Mouse (Mus musculus) liver, adult 2 months (tissue): ENCODE measurements at regions not wholly inside any gene's neighbourhood (a gene's known extent, or its start where the extent isn't known, plus 50 kb on each side); places are given as distances from the start of the nearest gene placed in this dataset.

ENCODE experiments used
- DNase-seq: peaks from one replicate; pipeline ENCODE4 v3.0.0-alpha.2; 2011; ENCODE audit warnings: low read depth, low spot score; ENCODE audit errors: extremely low read depth
- H3K27ac ChIP-seq: fragments of 200-500 bp; replicated peaks from 2 replicates; pipeline ENCODE4 v1.5.1; 2012; ENCODE audit warnings: low read depth, mild to moderate bottlenecking, control low read depth, inconsistent platforms, low read length; ENCODE audit not compliant: insufficient read depth
- H3K27me3 ChIP-seq: fragments of 200-500 bp; 2 replicates; pipeline ENCODE4 v1.6.1; 2012; ENCODE audit warnings: mild to moderate bottlenecking, moderate library complexity, low read length, inconsistent platforms; ENCODE audit not compliant: control insufficient read depth, insufficient read depth
- H3K36me3 ChIP-seq: fragments of 200-500 bp; 2 replicates; pipeline ENCODE4 v1.6.1; 2012; ENCODE audit warnings: low read length, inconsistent platforms; ENCODE audit not compliant: control insufficient read depth, insufficient read depth
- H3K4me1 ChIP-seq: fragments of 200-500 bp; 2 replicates; pipeline ENCODE4 v1.6.1; 2011; ENCODE audit warnings: low read length; ENCODE audit not compliant: control insufficient read depth, insufficient read depth
- H3K4me3 ChIP-seq: fragments of 200-500 bp; 2 replicates; pipeline ENCODE4 v1.5.1; 2011; ENCODE audit warnings: low read depth, mild to moderate bottlenecking, control low read depth, low read length, moderate library complexity; ENCODE audit not compliant: insufficient read depth
- H3K79me2 ChIP-seq: fragments of 200-500 bp; 2 replicates; pipeline ENCODE4 v1.6.1; 2012; ENCODE audit warnings: inconsistent platforms, mild to moderate bottlenecking, low read length, moderate library complexity; ENCODE audit not compliant: control insufficient read depth, insufficient read depth
- H3K9ac ChIP-seq: fragments of 200-500 bp; 2 replicates; pipeline ENCODE4 v1.6.1; 2012; ENCODE audit warnings: low read depth, mild to moderate bottlenecking, control low read depth, inconsistent platforms, low read length
- CTCF ChIP-seq: fragments of 200-500 bp; IDR thresholded peaks from 2 replicates; pipeline ENCODE4 v1.5.1; 2011; ENCODE audit warnings: low read depth, low read length, control low read depth
- POLR2A ChIP-seq: fragments of 200-500 bp; IDR thresholded peaks from 2 replicates; pipeline ENCODE4 v1.6.1; 2011; ENCODE audit warnings: low read length, control low read depth; ENCODE audit not compliant: insufficient read depth; ENCODE audit errors: extremely low read depth
- WGBS: fragments of 180-500 bp; shearing (Covaris S2); methylation state at CpG from one replicate; pipeline ENCODE4 v1.1.7; 2018; 5-methylcytosine and 5-hydroxymethylcytosine counted together

DNA sequence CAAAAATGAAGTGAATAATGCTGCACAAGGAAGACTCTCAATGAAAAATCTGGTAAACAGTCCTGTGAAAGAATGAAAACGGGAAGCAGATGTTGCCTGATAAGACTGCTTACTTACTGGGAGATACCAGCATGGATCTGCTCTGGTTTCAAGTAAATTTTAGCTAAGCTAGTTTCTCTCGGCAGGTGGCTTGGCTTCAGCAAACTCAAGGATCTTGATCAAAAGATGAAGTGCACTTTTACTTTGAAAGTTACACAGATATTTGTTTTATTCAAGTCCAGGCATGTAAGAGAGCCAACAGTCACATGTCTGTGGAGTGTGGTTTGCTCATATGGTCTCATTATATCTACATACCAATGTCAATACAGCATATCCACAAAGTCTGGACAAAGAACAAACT lies 451.5 kb upstream of the Akr1e1 start:
- no peak for DNase-seq
- no peak overlapping the region for H3K27ac ChIP-seq
- no peak overlapping the region for H3K9ac ChIP-seq
- no peaks in the 10 kb centered on the region for H3K36me3 ChIP-seq
- WGBS: 12% methylated on average over 2 of the region's 2 CpGs
- no peaks in the 10 kb centered on the region for H3K79me2 ChIP-seq
- TF ChIP-seq POLR2A (no peak), CTCF (no peak)
- H3K4me3 ChIP-seq: no peak overlapping the region
- H3K4me1 ChIP-seq: no peaks in the 10 kb centered on the region
- H3K27me3 ChIP-seq: no peaks in the 10 kb centered on the region

DNA sequence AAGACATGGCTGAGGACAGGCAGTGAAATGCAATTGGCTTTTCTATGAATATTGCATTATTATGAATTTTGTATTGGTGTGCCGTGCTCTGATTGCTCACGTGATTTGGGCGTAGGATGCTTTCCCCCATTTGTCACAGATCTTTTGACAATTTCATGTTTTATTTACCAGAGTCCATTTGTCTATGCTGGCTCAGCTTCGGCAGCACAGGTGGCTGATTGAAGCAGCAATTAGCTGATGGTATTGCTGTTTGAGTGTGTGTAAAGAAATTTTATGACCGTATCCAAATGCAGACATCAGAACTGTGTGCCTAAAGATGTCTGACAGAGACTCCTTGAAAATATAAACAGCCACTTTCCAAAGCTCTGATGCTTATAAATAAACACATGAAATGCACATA lies 498.5 kb upstream of the Akr1e1 start:
- no peaks in the 10 kb centered on the region for H3K79me2 ChIP-seq
- no peak overlapping the region for H3K27ac ChIP-seq
- H3K4me1 ChIP-seq: no peaks in the 10 kb centered on the region
- 90% methylated on average over 5 of the region's 5 CpGs for WGBS
- DNase-seq: no peak
- H3K27me3 ChIP-seq: no peaks in the 10 kb centered on the region
- H3K36me3 ChIP-seq: no peaks in the 10 kb centered on the region
- no peak overlapping the region for H3K4me3 ChIP-seq
- TF ChIP-seq CTCF (no peak), POLR2A (no peak)
- H3K9ac ChIP-seq: no peak overlapping the region

DNA sequence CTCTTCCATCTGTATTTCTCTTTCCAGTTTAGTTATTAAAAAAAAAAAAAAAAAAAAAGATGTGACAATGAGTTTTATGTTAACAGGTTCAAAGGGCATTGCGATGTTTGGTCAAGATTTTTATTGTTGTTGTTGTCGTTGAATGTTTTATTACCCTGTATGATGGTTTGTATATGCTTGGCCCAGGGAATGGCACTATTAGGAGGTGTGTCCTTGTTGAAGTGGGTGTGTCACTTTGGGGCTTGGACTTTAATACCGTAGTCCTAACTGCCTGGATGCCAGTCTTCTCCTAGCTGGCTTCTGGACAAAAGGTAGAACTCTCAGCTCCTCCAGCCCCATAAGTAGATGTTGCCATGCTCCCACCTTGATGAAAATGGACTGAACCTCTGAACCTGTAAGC lies 545.9 kb upstream of the Akr1e1 start:
- no peaks in the 10 kb centered on the region for H3K27me3 ChIP-seq
- WGBS: 82% methylated on average over 3 of the region's 3 CpGs
- no peak overlapping the region for H3K4me3 ChIP-seq
- no peaks in the 10 kb centered on the region for H3K4me1 ChIP-seq
- TF ChIP-seq POLR2A (no peak), CTCF (no peak)
- no peaks in the 10 kb centered on the region for H3K79me2 ChIP-seq
- no peak overlapping the region for H3K27ac ChIP-seq
- H3K36me3 ChIP-seq: no peaks in the 10 kb centered on the region
- no peak overlapping the region for H3K9ac ChIP-seq
- no peak for DNase-seq

DNA sequence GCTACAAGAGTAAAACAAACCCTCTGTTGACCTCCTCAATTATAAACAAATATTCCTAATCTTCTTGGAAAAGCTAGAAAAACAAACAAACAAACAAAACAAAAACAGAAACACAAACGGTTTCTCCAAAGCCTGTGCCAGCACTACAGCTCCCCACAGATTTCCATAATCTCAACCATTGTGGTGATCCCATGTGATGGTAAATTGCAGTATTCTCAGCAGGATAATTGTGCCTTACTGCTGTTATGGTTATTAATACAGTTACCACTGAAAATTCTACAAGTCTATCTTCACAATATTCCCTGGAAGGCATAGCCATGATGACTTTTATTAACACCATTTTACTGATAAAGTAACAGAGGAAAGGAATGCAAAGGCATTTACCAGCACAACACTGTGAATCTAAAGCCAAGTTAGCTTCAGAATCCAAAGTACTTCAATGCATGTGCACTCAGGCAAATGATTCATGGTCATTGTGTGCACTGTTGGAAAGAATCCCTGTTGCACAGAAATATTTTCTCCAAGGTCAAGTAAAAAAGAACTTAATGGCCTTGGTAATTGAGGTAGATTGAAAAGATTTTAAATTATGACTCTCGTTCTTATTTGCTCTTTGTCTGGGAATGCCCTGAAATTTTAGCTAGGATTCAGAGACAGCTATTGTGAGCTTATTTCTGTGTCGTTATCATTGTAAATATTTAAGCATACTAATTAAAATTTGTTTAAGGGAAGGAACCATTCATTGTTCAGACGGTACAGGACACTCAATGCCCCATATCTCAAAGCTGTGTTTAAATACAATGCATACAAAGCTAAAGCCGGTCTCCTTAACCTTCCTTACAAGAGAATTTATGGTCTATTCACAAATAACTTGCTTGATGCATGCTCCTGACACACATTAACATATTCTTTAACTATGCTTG lies 551.1 kb upstream of the Akr1e1 start:
- no peak for DNase-seq
- Histone ChIP-seq H3K27me3 (no peaks in the 10 kb centered on the region), H3K9ac (no peak overlapping the region), H3K36me3 (no peaks in the 10 kb centered on the region), H3K4me3 (no peak overlapping the region), H3K79me2 (no peaks in the 10 kb centered on the region), H3K27ac (no peak overlapping the region), H3K4me1 (no peaks in the 10 kb centered on the region)
- WGBS: 53% methylated on average over 5 of the region's 5 CpGs
- TF ChIP-seq CTCF: no peak
- no peak for TF ChIP-seq POLR2A

GRCm38 (mm10) chr13:5166716-5167115 lies 557.7 kb upstream of the Akr1e1 start:
- Histone ChIP-seq H3K4me3 (no peak overlapping the region), H3K79me2 (no peaks in the 10 kb centered on the region), H3K27ac (no peak overlapping the region), H3K36me3 (no peaks in the 10 kb centered on the region), H3K9ac (no peak overlapping the region), H3K4me1 (no peaks in the 10 kb centered on the region), H3K27me3 (no peaks in the 10 kb centered on the region)
- no peak for TF ChIP-seq POLR2A
- no peak for TF ChIP-seq CTCF
- DNase-seq: no peak
- 63% methylated on average over 2 of the region's 2 CpGs for WGBS

DNA sequence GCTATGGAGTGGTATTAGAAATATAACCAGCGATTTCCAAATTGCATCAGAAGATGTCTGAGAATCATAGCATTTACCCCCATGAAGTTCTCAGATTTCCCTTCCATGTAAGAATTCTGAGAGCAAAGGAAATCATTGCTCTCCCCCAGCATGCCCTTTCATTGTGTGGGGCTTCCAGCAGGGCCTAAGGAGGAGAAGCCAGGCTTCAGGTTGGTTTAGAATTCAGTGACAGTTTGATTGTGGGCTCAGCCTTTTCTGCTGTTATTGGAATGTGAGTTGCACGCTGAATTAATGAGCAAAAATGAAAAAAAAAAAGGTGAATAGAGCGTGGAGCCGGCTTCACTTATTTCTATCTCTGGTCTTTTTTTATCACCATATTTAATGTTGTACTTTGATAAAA lies 570.0 kb upstream of the Akr1e1 start:
- H3K4me1 ChIP-seq: no peaks in the 10 kb centered on the region
- no peak overlapping the region for H3K4me3 ChIP-seq
- H3K27ac ChIP-seq: no peak overlapping the region
- H3K36me3 ChIP-seq: no peaks in the 10 kb centered on the region
- no peak for TF ChIP-seq POLR2A
- TF ChIP-seq CTCF: no peak
- DNase-seq: no peak
- WGBS: 83% methylated on average over 4 of the region's 4 CpGs
- no peak overlapping the region for H3K9ac ChIP-seq
- H3K27me3 ChIP-seq: no peaks in the 10 kb centered on the region
- H3K79me2 ChIP-seq: no peaks in the 10 kb centered on the region
